In the genomic region with DNA sequence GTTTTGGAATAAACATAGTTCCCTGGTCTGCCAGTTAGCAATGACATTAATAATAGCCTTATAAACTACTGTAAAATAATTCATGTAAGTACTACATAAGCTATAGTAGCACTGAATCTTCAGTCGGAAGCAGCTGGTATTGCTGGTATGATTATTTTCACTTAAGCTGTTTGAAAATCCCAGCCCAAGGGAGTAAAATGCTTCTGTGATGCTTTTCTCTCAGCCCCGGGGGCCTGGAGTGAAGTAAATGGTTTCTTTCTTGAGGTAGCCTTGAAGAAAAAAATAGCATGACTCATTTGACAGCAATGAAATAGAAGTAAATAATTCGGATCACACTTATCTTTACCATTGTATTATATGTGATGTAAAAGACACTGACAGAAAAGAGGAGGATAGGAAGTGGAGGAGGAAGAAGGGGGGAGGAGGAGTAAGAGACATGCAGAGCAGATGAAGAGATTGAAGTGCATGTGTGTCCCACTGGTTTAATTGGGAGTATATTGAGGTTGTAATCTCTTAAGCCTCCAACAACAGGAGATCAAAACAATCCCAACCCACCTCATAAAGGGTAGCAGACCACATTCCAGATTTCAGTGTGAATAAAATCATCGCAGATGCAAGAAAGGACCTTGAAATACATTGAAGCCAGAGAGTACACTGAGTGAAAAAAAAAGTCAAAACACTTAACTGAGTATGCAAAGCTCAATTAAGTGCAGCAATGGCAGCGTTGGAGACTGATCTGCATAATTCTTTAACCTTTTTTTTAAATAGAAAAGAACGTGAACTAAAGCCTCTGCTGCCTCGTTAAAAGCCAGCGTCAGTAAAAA, we compare ENCODE assay signal across 14 mouse cellular contexts.
"Had no signal": no experiment of that assay in that cellular context is flagged by ENCODE, and none has a peak within 500 bp of the region (broad histone marks: within the 10 kb centered on the region; RNA-seq: fewer than 3 reads in every experiment).

No protein-coding gene starts in this region.

- H3K4me1 ChIP-seq: liver, embryonic 13.5 days; neural tube, embryonic 15.5 days; stomach, embryonic 15.5 days had no signal

- H3K27me3 ChIP-seq: limb, embryonic 12.5 days; liver, embryonic 13.5 days; neural tube, embryonic 15.5 days; stomach, embryonic 15.5 days had no signal

- H3K4me3 ChIP-seq: limb, embryonic 12.5 days; liver, embryonic 13.5 days; myocyte; neural tube, embryonic 15.5 days; stomach, embryonic 15.5 days had no signal

- H3K27ac ChIP-seq: kidney, postnatal 0 days; limb, embryonic 12.5 days; liver, embryonic 13.5 days; neural tube, embryonic 15.5 days; stomach, embryonic 15.5 days had no signal

- H3K4me2 ChIP-seq: limb, embryonic 12.5 days; liver, embryonic 13.5 days; neural tube, embryonic 15.5 days; stomach, embryonic 15.5 days had no signal

- H3K36me3 ChIP-seq: limb, embryonic 12.5 days; liver, embryonic 13.5 days; neural tube, embryonic 15.5 days; stomach, embryonic 15.5 days had no signal

- DNase-seq: kidney, adult 8-10 months; kidney, postnatal 36 days; layer of hippocampus, adult 9-11 months; layer of hippocampus, postnatal 36 days; liver; liver, embryonic 13.5 days; liver, postnatal 0 days; thymus, postnatal 4 days had no signal

- H3K9me3 ChIP-seq: limb, embryonic 12.5 days; liver, embryonic 13.5 days; neural tube, embryonic 15.5 days; stomach, embryonic 15.5 days had no signal

- H3K9ac ChIP-seq: limb, embryonic 12.5 days; liver, embryonic 13.5 days; liver, postnatal 0 days; neural tube, embryonic 15.5 days; stomach, embryonic 15.5 days had no signal

- ATAC-seq: intestine, postnatal 0 days; liver, postnatal 0 days had no signal
